Mouse (Mus musculus): ENCODE data around the gene Ubd.
"Not testable (repeated sequence)": the region's sequence is repeated elsewhere in the genome, so short reads cannot be mapped to it uniquely, and the experiment has no call there.

The Ubd gene

GRCm38 (mm10) chr17:37193656-37194055 lies at the start of gene Ubd:
Ubd (plus strand) TSS chr17:37193892.
- no peak for DNase-seq

DNA sequence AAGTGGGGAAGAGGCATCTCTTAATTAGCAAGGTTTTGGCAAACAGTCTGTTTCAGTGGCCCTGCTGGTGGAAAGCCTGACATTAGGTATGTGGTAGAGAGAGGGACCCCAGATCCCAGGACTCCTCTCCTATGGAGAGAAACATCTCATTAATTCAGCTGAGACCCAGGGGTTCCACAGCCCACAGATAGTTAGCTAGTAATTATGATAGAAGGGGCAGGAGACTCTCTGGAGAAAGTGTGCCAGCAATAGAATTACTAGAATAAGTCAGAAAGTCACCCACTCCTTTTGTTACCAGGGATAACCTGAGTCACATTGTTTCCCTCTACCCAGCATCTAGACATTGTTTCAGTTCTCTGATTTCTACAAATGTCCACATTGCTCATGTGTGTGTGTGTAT lies 32.3 kb upstream of the Ubd start, which contains the start of gene Olfr93:
Gene Olfr93, minus strand, starts transcription at position 101 of the 400 bp plus-strand sequence.
- DNase-seq: no peak

DNA sequence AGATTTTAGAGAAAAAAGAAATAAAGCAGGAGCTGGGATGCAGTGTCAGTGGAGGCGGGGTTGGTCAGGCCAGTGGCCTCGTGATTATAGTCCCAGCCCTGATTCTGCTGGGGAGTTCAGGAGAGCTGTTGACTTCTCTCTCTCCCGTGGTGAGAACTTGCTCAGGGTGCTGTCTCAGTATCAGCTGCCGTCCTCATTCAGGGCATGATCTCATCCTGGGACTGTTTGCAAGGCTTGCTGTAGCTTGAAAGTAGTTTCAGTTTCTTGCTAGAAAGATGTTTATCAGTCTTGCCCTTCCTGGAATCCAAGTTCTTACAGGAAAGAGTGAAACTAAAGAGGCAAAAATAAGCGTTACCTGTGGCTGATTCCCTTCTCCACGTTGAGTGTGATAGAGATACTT lies 8.2 kb upstream of the Ubd start:
- no peak for DNase-seq

DNA sequence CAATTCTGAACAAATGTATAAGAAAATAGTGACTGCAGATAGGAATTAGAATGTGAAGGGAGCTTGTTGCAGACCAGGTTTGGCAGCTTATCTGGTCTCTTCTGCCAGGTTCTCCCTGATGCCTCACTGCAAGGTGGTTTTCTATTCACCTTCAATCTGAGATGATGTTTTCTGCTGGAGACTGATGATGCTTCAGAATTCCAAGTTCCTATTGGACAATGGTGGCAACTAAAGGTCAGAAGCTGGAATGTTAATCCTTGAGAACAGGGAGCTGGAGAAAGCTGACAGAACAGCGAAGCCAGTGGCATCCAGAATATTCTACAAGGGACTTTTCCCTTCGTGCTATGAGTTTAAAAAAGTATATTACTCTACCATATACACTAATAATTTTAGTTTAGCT lies 3.0 kb upstream of the Ubd start:
- DNase-seq: no peak

GRCm38 (mm10) chr17:37193032-37193431 lies 660 bp upstream of the Ubd start:
- DNase-seq: no peak

DNA sequence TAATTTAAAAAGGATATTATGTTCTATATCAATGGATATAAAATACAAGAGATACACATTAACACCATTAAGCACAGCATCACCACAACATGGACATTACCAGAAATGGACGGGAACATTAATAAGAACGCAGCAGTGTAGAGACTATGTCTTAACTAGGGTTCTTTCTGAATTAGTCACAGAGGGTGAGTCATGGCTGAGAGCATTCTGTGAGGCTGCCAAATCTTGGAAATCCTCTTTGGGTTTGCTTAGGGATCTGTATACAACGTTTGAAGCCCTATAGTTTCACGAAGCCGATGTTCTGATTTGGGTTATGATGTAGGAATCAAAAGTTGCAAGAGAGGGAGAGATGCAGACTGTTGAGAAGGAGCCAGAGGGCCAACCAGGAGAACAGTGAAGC lies 1.1 kb downstream of the Ubd start:
- no peak for DNase-seq

- no peak for DNase-seq
Observed at GRCm38 (mm10) chr17:37196845-37197724, 3.4 kb downstream of the Ubd start.

DNA sequence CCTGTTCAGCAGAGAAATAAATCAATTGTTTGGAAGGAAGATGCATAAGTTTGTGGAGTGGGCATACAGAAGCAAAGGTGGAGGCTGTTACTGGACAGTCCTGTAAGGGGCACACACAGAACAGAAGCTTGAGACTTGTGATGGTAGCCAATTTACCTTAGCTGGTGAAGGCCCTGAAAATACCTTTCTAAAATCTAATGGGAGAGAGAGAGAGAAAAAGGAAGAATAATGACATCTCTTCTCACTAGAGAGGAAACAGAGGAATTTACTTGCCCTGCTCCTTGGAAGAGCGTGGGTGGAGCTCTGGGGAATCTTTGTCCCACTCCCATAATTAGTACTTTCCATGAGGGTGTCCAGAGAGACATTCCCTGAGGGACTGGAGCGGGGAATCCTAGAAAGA lies 7.2 kb downstream of the Ubd start, which contains the start of gene Olfr94:
Gene Olfr94, minus strand, starts transcription at position 101 of the 400 bp plus-strand sequence.
- no peak for DNase-seq

- peak; percentile 64 for DNase-seq
Observed at GRCm38 (mm10) chr17:37203206-37203916, 9.7 kb downstream of the Ubd start.

DNA sequence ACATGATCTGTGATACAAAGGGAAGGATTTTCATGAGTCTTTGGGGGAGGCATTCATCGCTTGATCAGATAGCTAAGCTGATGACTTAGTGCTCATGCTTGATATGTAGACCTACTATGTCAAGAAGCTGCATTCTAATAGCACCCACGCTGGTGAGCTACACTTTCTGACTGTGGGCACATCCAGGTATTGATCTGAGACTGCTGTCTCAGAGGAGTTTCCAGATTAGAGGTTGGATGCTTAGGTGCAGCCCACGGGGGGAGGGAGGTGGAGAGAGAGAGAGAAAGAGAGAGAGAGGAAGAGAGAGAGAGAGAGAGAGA lies 10.2 kb downstream of the Ubd start:
- DNase-seq: no peak

DNA sequence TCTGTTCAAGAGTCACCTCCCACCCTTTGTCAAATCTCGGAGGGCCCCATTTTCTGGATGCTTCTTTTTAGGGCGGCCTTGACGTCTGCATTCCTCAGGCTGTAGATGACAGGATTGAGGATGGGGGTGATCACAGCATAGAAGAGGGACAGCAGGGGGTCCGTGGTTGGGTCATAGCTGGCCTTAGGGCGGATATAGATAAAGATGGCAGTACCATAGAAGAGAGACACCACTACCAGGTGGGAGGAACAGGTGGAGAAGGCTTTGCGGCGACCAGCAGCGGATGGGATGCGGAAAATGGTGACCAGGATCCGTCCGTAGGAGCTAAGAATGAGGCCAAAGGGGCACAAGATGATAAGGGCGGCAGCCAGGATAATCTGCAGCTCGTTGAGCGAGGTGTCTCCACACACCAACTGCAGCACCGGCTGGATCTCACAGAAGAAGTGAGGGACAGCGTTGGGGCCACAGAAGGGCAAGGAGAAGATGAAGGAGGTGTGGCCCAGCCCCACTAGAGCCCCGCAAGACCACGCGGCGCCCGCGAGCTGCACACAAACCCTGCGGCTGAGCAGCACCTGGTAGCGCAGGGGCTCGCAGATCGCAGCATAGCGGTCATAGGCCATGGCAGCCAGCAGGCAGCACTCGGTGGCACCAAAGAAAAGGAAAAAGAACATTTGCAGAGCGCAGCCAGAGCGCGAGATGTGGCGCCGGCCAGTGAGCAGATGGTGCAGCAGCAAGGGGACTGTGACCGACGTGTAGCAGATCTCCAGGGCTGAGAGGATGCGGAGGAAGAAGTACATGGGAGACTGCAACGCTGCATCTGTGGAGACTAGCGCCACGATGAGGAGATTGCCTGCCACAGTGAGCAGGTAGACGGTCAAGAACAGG lies 17.4 kb downstream of the Ubd start:
- no peak for DNase-seq

DNA sequence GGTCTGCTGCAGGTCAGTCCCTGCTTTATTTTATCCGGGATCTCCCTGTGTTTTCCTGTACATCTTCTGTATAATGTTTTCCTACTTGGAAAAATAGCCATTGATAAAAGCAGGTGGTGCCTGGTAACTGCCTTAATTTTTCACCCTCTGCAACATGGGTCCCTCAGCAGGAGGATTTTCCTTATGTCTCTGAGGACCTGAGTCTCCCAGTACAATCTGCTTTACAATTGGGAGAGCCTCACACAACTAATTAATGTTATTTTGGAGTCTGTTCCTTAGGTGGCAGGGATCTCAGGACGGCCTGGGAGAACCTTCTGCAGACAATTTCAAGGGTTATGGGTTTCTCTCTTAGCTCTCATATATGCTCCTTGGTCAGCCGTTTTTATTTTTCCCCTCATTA lies 19.3 kb downstream of the Ubd start, which contains the start of gene Olfr95:
Gene Olfr95, minus strand, starts transcription at position 101 of the 400 bp plus-strand sequence.
- DNase-seq: no peak

DNA sequence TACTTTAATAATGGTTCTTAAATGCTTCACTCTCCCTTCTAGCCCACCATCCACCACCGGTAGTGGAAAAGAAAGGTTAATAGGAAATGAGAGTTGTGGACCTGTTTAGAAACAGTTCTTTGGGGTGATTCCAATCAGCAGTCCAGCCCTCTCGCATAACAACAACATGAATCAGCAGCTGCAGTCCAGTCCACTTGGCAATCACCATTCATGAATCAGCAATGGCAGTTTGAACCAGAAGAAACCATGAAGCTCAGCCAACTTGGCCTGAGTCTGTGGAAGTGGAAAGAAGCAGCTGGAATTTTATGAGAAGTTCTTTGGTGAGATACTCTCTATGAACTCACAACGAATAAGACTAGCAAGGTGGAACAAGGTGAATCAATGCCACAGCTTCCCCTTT lies 24.8 kb downstream of the Ubd start:
- no peak for DNase-seq

GRCm38 (mm10) chr17:37219846-37220245 lies 26.2 kb downstream of the Ubd start, which contains the start of gene Olfr96:
Olfr96 (plus strand) TSS chr17:37220146.
- DNase-seq: no peak

GRCm38 (mm10) chr17:37221879-37222278 lies 28.2 kb downstream of the Ubd start:
- DNase-seq: no peak

DNA sequence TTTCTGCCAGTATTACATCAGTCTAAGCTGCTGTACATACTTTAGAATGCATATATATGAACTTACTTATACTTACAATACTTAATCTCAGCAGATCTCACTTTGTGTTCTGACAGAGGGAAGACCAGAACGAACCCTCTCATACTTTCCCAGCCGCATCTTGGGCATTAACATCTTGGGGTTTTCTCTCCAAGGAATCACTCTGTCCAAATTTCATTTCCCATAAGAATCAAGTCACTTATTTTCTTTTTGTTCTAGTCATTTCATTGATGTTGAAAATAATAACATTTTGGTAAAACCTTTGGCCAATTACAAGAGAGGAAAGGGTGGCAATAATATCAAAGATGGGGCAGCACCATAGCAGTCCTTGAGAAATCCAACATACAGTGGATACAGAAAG lies 43.5 kb downstream of the Ubd start, which contains the start of gene Olfr97:
Gene Olfr97, minus strand, starts transcription at position 101 of the 400 bp plus-strand sequence.
- not testable (repeated sequence) for DNase-seq

DNA sequence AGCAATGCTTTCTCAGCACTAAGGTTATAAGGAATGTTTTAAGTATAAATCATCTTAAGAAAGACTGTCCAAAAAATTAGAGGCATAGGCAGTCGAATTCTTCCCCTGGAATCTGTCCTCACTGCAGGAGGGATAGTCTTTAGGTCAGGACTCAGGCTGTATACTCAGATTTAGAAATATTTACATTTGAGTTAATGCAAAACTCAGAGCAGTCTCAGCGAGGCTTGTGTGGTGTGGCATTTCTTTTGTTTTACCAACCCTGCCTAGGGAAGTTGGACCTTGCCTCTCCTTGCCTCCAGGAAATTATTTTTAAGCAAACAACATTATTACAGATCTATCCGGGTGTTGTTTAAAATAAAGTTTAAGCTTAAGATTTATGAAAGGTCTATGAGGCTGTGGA lies 48.5 kb downstream of the Ubd start:
- DNase-seq: no peak

Data from layer of hippocampus, adult 9-11 months (tissue).